In genomic region chr4:53411958-53412870, GRCm38 (mm10) we compare ENCODE assay signal across 18 mouse cellular contexts. TPM values are rescaled to one million over a fixed set of nuclear protein-coding genes. Genes with fewer than 3 reads are reported as not detected.
DNase-seq lines count a peak whose midpoint lies in the region; ATAC-seq and TF ChIP-seq lines count a peak whose summit lies in the region.
"Had no signal": no experiment of that assay in that cellular context is flagged by ENCODE, and none has a peak within 500 bp of the region (broad histone marks: within the 10 kb centered on the region; RNA-seq: fewer than 3 reads in every experiment).

No protein-coding gene starts in this region.

- no peak for TF ChIP-seq RAD21 in MEL (IDR thresholded peaks at IDR 0.05; ENCODE audit: low read depth, low read length)

- peak; percentile 39 for DNase-seq in liver, adult 2 months (ENCODE audit: extremely low read depth, low read depth, low spot score)
- DNase-seq in liver: no peak
- peak; percentile 80 for DNase-seq in MEL (ENCODE audit: low read depth, low spot score)
- no peak for DNase-seq in left cerebral cortex, postnatal 36 days (ENCODE audit: low spot score in 2 of 2)
- no peak for DNase-seq in adrenal gland, adult 18-20 months (ENCODE audit: low spot score in 2 of 2)
- DNase-seq in layer of hippocampus, postnatal 36 days: no peak
- DNase-seq: cerebellum, postnatal 14 days; gastrocnemius, postnatal 25 days; heart, postnatal 4 days; kidney, adult 18-20 months; kidney, postnatal 14 days; lung, postnatal 14 days; thymus, postnatal 36 days had no signal

- WGBS in liver, adult 2 months: 81% methylated on average over 9 of the region's 9 CpGs
- WGBS in liver, embryonic 12.5 days (ENCODE audit: insufficient replicate concordance): 40% methylated on average over 9 of the region's 9 CpGs

- H3K79me2 ChIP-seq in liver, adult 2 months (ENCODE audit: control insufficient read depth, insufficient read depth, low read length): no peaks in the 10 kb centered on the region
- H3K79me2 ChIP-seq in MEL (ENCODE audit: control insufficient read depth, insufficient read depth, low read length, poor library complexity): no peaks in the 10 kb centered on the region

- no peak overlapping the region for H3K27ac ChIP-seq in liver, adult 2 months (replicated peaks; ENCODE audit: insufficient read depth, low read depth, low read length)
- H3K27ac ChIP-seq in MEL (ENCODE audit: control insufficient read depth, low read depth, low read length): peak overlapping the region; percentile 96
- H3K27ac ChIP-seq in liver, embryonic 12.5 days: no peak overlapping the region
- H3K27ac ChIP-seq: hindbrain, postnatal 0 days; limb, embryonic 15.5 days; midbrain, embryonic 13.5 days had no signal

- H3K9me3 ChIP-seq in MEL (replicated peaks; ENCODE audit: insufficient read depth, low read length): no peaks in the 10 kb centered on the region
- H3K9me3 ChIP-seq in liver, embryonic 12.5 days (replicated peaks): no peaks in the 10 kb centered on the region
- H3K9me3 ChIP-seq: limb, embryonic 15.5 days; midbrain, embryonic 13.5 days had no signal

- peak; percentile 65 to 69 for TF ChIP-seq EP300 in MEL (IDR thresholded peaks at IDR 0.05; ENCODE audit: low read depth in 1 of 2, low read length in 2 of 2)

- H3K27me3 ChIP-seq in liver, adult 2 months (ENCODE audit: control insufficient read depth, insufficient read depth, low read length): no peaks in the 10 kb centered on the region
- H3K27me3 ChIP-seq in MEL (ENCODE audit: control insufficient read depth in 1 of 2, insufficient read depth in 2 of 2, low read length in 2 of 2): no peaks in the 10 kb centered on the region
- H3K27me3 ChIP-seq in liver, embryonic 12.5 days (replicated peaks): no peaks in the 10 kb centered on the region
- H3K27me3 ChIP-seq: limb, embryonic 15.5 days; midbrain, embryonic 13.5 days had no signal

- no peak for TF ChIP-seq CTCF in liver, adult 2 months (IDR thresholded peaks at IDR 0.05; ENCODE audit: low read depth, low read length)
- TF ChIP-seq CTCF in MEL (IDR thresholded peaks at IDR 0.05 in 2 of 3, conservative IDR thresholded peaks at IDR 0.05 in 1 of 3; ENCODE audit: control insufficient read depth in 1 of 3, insufficient read depth in 1 of 3, low read depth in 2 of 3, low read length in 3 of 3, poor library complexity in 1 of 3, severe bottlenecking in 1 of 3): no peak

- peak; percentile 62; the same call in 1 of the 2 replicates for ATAC-seq in liver, embryonic 12.5 days
- peak; percentile 66 for ATAC-seq in monocyte, adult 5-6 weeks (replicated peaks; ENCODE audit: insufficient number of reproducible peaks, low FRiP score, low TSS enrichment, poor library complexity, severe bottlenecking)
- ATAC-seq: hindbrain, postnatal 0 days; midbrain, embryonic 13.5 days had no signal

- H3K36me3 ChIP-seq in liver, adult 2 months (ENCODE audit: control insufficient read depth, insufficient read depth, low read length): no peaks in the 10 kb centered on the region
- peaks cover 0 to 64% of the 10 kb centered on the region in 2 experiments; a peak in 2 of 4 replicates for H3K36me3 ChIP-seq in MEL (ENCODE audit: control insufficient read depth in 1 of 2, insufficient read depth in 2 of 2, low read length in 2 of 2)
- no peaks in the 10 kb centered on the region for H3K36me3 ChIP-seq in liver, embryonic 12.5 days
- H3K36me3 ChIP-seq: limb, embryonic 15.5 days; midbrain, embryonic 13.5 days had no signal

- H3K4me1 ChIP-seq in liver, adult 2 months (ENCODE audit: control insufficient read depth, insufficient read depth, low read length): peaks cover 11% of the 10 kb centered on the region; the same call in 1 of the 2 replicates
- peaks cover 30 to 64% of the 10 kb centered on the region in 2 experiments for H3K4me1 ChIP-seq in MEL (ENCODE audit: control insufficient read depth in 1 of 2, insufficient read depth in 2 of 2, low read length in 2 of 2)
- H3K4me1 ChIP-seq in liver, embryonic 12.5 days: peaks cover 30% of the 10 kb centered on the region

- no peak for TF ChIP-seq POLR2A in liver, adult 2 months (IDR thresholded peaks at IDR 0.05; ENCODE audit: extremely low read depth, insufficient read depth, low read length)
- TF ChIP-seq POLR2A in MEL (IDR thresholded peaks at IDR 0.05; ENCODE audit: control insufficient read depth in 1 of 2, insufficient read depth in 1 of 2, low read depth in 1 of 2, low read length in 2 of 2, poor library complexity in 1 of 2): no peak; a peak in 2 of 4 replicates

- no peak overlapping the region for H3K4me3 ChIP-seq in liver, adult 2 months (ENCODE audit: insufficient read depth, low read depth, low read length)
- H3K4me3 ChIP-seq in MEL (ENCODE audit: control insufficient read depth in 1 of 2, insufficient read depth in 1 of 2, low read depth in 2 of 2, low read length in 2 of 2): peak overlapping the region; percentile 39 to 54
- H3K4me3 ChIP-seq in liver, embryonic 12.5 days: no peak overlapping the region
- H3K4me3 ChIP-seq: limb, embryonic 15.5 days; midbrain, embryonic 13.5 days had no signal

- no peak overlapping the region for H3K9ac ChIP-seq in liver, adult 2 months (ENCODE audit: low read depth, low read length)
- H3K9ac ChIP-seq in MEL (ENCODE audit: control insufficient read depth, low read depth, low read length, poor library complexity, severe bottlenecking): peak overlapping the region; percentile 76
- no peak overlapping the region for H3K9ac ChIP-seq in liver, embryonic 12.5 days
- H3K9ac ChIP-seq: limb, embryonic 15.5 days; midbrain, embryonic 13.5 days had no signal

- intact Hi-C loops in left cerebral cortex, postnatal 36 days (cut with DNase I): no loop called here

- no peak overlapping the region for H3K4me2 ChIP-seq in liver, embryonic 12.5 days
- H3K4me2 ChIP-seq: limb, embryonic 15.5 days; midbrain, embryonic 13.5 days had no signal

TF ChIP-seq in MEL, 35 proteins besides CTCF, POLR2A, EP300 and RAD21 (continues in another document):
- TF ChIP-seq ELF1 (IDR thresholded peaks at IDR 0.05; ENCODE audit: low read depth, low read length) (peak; percentile 59; the same call in 1 of the 2 replicates), USF1 (IDR thresholded peaks at IDR 0.05; ENCODE audit: low read depth, low read length) (peak; percentile 46; the same call in 1 of the 2 replicates), BHLHE40 (IDR thresholded peaks at IDR 0.05; ENCODE audit: borderline replicate concordance, low read depth, low read length) (no peak), MEF2A (IDR thresholded peaks at IDR 0.05; ENCODE audit: extremely low read depth, insufficient replicate concordance, low read depth, low read length, poor library complexity, severe bottlenecking) (no peak), CHD2 (IDR thresholded peaks at IDR 0.05; ENCODE audit: low read length) (no peak), ETS1 (IDR thresholded peaks at IDR 0.05; ENCODE audit: low read depth, low read length) (peak; percentile 93), TAL1 (IDR thresholded peaks at IDR 0.05; ENCODE audit: low read length) (peak; percentile 89), HCFC1 (IDR thresholded peaks at IDR 0.05; ENCODE audit: low read depth, low read length) (peak; percentile 69), JUND (IDR thresholded peaks at IDR 0.05; ENCODE audit: low read depth, low read length) (no peak; the same call in 1 of the 2 replicates), ZNF384 (IDR thresholded peaks at IDR 0.05; ENCODE audit: low read depth, low read length) (peak; percentile 100), UBTF (IDR thresholded peaks at IDR 0.05; ENCODE audit: borderline replicate concordance, insufficient read depth, low read depth, low read length) (no peak), MAZ (IDR thresholded peaks at IDR 0.05; ENCODE audit: low read depth, low read length) (0 out of 2 replicates have a peak, but pooled peaks have one; percentile 38), E2F4 (IDR thresholded peaks at IDR 0.05; ENCODE audit: borderline replicate concordance, low read depth, low read length) (no peak), POLR2AphosphoS2 (IDR thresholded peaks at IDR 0.05; ENCODE audit: low read length) (no peak), POLR2AphosphoS5 (IDR thresholded peaks at IDR 0.05; ENCODE audit: borderline replicate concordance, low read depth, low read length) (no peak), SMC3 (IDR thresholded peaks at IDR 0.05; ENCODE audit: low read depth, low read length) (no peak), ZKSCAN1 (IDR thresholded peaks at IDR 0.05; ENCODE audit: low read depth, low read length) (no peak; the same call in 1 of the 2 replicates), RCOR1 (IDR thresholded peaks at IDR 0.05; ENCODE audit: low read depth, low read length) (peak; percentile 37), USF2 (IDR thresholded peaks at IDR 0.05; ENCODE audit: borderline replicate concordance in 1 of 2, insufficient read depth in 1 of 2, low read depth in 1 of 2, low read length in 2 of 2) (no peak), MXI1 (IDR thresholded peaks at IDR 0.05; ENCODE audit: low read depth, low read length) (peak; percentile 62), CHD1 (IDR thresholded peaks at IDR 0.05; ENCODE audit: low read depth, low read length) (no peak), MYC (IDR thresholded peaks at IDR 0.05; ENCODE audit: low read depth, low read length) (no peak; the same call in 1 of the 2 replicates), MYB (IDR thresholded peaks at IDR 0.05; ENCODE audit: low read depth, low read length) (no peak), GABPA (IDR thresholded peaks at IDR 0.05; ENCODE audit: low read depth, low read length) (no peak), MAFK (IDR thresholded peaks at IDR 0.05; ENCODE audit: borderline replicate concordance, low read depth, low read length) (no peak), GATA1 (IDR thresholded peaks at IDR 0.05; ENCODE audit: low read depth, low read length) (peak; percentile 90), NELFE (IDR thresholded peaks at IDR 0.05; ENCODE audit: low read depth, low read length) (0 out of 2 replicates have a peak, but pooled peaks have one; percentile 31), KAT2A (conservative IDR thresholded peaks at IDR 0.05; ENCODE audit: low read depth, low read length) (no peak), TBP (IDR thresholded peaks at IDR 0.05; ENCODE audit: low read depth, low read length) (peak; percentile 61; the same call in 1 of the 2 replicates)

RNA-seq across cellular contexts. Expression of gene Slc44a1, which starts 28.0 kb away (rescaled TPM):
- 32.9 and 36.6 TPM in 2 replicates for total RNA-seq in liver, adult 2 months (2014; rRNA removed)
- 15.5 and 16.3 TPM in 2 replicates for polyA plus RNA-seq in liver, adult 2 months (2012; rRNA removed)
- 9.2 and 9.6 TPM in 2 replicates for total RNA-seq in MEL (2012; rRNA removed)
- 10 to 100 TPM in 1 of 2 experiments, not detected in 1; 10.6 TPM for polyA plus RNA-seq in MEL (2012; ENCODE audit: insufficient read depth in 1 of 2, insufficient read length in 2 of 2, low read depth in 1 of 2, low replicate concordance in 2 of 2, missing spikeins in 1 of 2)
- 14.0 and 14.1 TPM in 2 replicates for polyA plus RNA-seq in liver, embryonic 12.5 days (2016; fragmentation: Nextera tagmentation; extraction: Ambion mirVana)
- total RNA-seq in monocyte, adult 5-6 weeks (2017): 11.0 to 21.2 TPM (median 12.1 TPM) in 3 replicates
- total RNA-seq in left cerebral cortex, postnatal 36 days (2021): 10 to 100 TPM; 67.4 to 86.4 TPM
- 10 to 100 TPM; 85.2 to 95.7 TPM for total RNA-seq in adrenal gland, adult 18-20 months (2021)
- total RNA-seq in layer of hippocampus, postnatal 36 days (2021): 10 to 100 TPM; 83.8 to 91.3 TPM

Comparison
In these comparisons a context has a peak if more than half of its experiments do, and no peak if none do; other contexts are left out.
1. DNase-seq: peak in liver, adult 2 months (single experiment) and MEL (single experiment); none in liver (single experiment), left cerebral cortex, postnatal 36 days (0 of 2), adrenal gland, adult 18-20 months (0 of 2) and layer of hippocampus, postnatal 36 days (0 of 2).
2. H3K4me3 ChIP-seq: peak in MEL (2 of 2); none in liver, adult 2 months (single experiment) and liver, embryonic 12.5 days (single experiment).